Mouse (Mus musculus) midbrain, embryonic 11.5 days (tissue): ENCODE results near the gene Zfand2a. TPM values are rescaled to one million over a fixed set of nuclear protein-coding genes. Genes with fewer than 3 reads are reported as not detected.

Experiments
- ATAC-seq: fragments of 200-750 bp; cut with Nextera tagmentation; 2 replicates; pipeline ENCODE4 v1.8.0; 2017; ENCODE audit warnings: moderate TSS enrichment, moderate library complexity; ENCODE audit not compliant: low FRiP score
- DNase-seq: peaks from one replicate; pipeline ENCODE4 v3.0.0; 2015; ENCODE audit warnings: low spot score; ENCODE audit errors: missing footprints
- H3K27ac ChIP-seq: fragments of 300-500 bp; sonication (generic); 2 replicates; pipeline ENCODE4 v1.5.1; 2014; ENCODE audit warnings: low read depth, low read length
- H3K27me3 ChIP-seq: fragments of 300-500 bp; sonication (generic); 2 replicates; pipeline ENCODE4 v1.6.1; 2014; ENCODE audit warnings: mild to moderate bottlenecking, low read length, moderate library complexity, mixed read lengths; ENCODE audit not compliant: control insufficient read depth, insufficient read depth
- H3K36me3 ChIP-seq: fragments of 300-500 bp; sonication (generic); 2 replicates; pipeline ENCODE4 v1.6.1; 2014; ENCODE audit warnings: mild to moderate bottlenecking, low read length, moderate library complexity, mixed read lengths; ENCODE audit not compliant: control insufficient read depth, insufficient read depth
- H3K4me1 ChIP-seq: fragments of 300-500 bp; sonication (generic); 2 replicates; pipeline ENCODE4 v1.6.1; 2014; ENCODE audit warnings: low read length; ENCODE audit not compliant: control insufficient read depth, insufficient read depth
- H3K4me2 ChIP-seq: fragments of 300-500 bp; sonication (generic); 2 replicates; pipeline ENCODE4 v1.6.1; 2014; ENCODE audit warnings: mild to moderate bottlenecking, moderate library complexity
- H3K4me3 ChIP-seq: fragments of 300-500 bp; sonication (generic); 2 replicates; pipeline ENCODE4 v1.5.1; 2014; ENCODE audit warnings: low read depth, low read length
- H3K9ac ChIP-seq: fragments of 300-500 bp; sonication (generic); 2 replicates; pipeline ENCODE4 v1.6.1; 2014; ENCODE audit warnings: low read length
- H3K9me3 ChIP-seq: fragments of 300-500 bp; sonication (generic); 2 replicates; pipeline ENCODE4 v1.6.1; 2016; ENCODE audit warnings: low read length; ENCODE audit not compliant: control insufficient read depth
- WGBS: fragments of 180-500 bp; shearing (Covaris S2); extraction: QIAGEN DNeasy Blood & Tissue Kit; methylation state at CpG from one replicate; pipeline ENCODE4 v1.1.7; 2014; 5-methylcytosine and 5-hydroxymethylcytosine counted together
- polyA plus RNA-seq: library from polyadenylated mRNA; unstranded; fragments of >200 nt; fragmentation: Nextera tagmentation; extraction: Ambion mirVana; gene quantifications from 2 replicates; pipeline ENCODE4 v1.2.1, GENCODE M21; 2014

Gene Zfand2a
- polyA plus RNA-seq, 1 experiment from 2014 or later: 6.9 TPM

DNA sequence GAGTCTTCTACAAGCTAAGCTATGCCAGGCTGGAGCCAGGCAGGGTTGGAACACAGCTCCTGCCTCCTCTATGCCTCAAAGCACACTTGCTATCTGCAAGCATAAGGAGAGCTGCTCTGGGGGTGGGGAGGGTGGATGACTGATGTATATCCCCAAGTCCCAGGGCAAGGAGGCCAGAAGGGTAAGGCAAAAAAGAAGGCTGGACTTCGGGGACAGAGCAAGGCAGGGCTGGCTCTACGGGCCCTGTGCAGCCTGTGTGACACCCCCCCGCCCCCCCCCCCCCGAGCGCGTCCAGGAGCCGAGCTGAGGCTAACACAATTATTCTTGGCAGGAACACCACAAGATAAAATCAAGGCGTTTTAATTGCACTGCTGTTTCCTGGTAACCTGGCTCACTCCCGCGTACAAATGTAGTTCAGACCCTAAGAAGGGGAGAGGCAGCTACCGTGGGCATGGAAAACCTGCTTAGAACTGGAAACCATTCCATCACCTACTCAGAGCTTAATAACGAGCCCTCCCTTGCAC, 54.5 kb downstream of the Zfand2a start:
- H3K27ac ChIP-seq: no peak overlapping the region
- no peak overlapping the region for H3K4me3 ChIP-seq
- 72% methylated on average over 12 of the region's 12 CpGs for WGBS
- H3K36me3 ChIP-seq: no peaks in the 10 kb centered on the region
- H3K27me3 ChIP-seq: no peaks in the 10 kb centered on the region
- peaks cover 9% of the 10 kb centered on the region for H3K4me1 ChIP-seq
- no peaks in the 10 kb centered on the region for H3K9me3 ChIP-seq
- no peak overlapping the region for H3K4me2 ChIP-seq
- ATAC-seq (no peak), DNase-seq (no peak)
- no peak overlapping the region for H3K9ac ChIP-seq

- no peak for DNase-seq
- WGBS: 90% methylated on average over 9 of the region's 9 CpGs
- ATAC-seq: no peak
Measured at GRCm38 (mm10) chr5:139427989-139428388, 56.4 kb downstream of the Zfand2a start.

GRCm38 (mm10) chr5:139427001-139427400, 57.3 kb downstream of the Zfand2a start:
- DNase-seq: no peak
- WGBS: 87% methylated on average over 9 of the region's 9 CpGs
- H3K4me3 ChIP-seq: no peak overlapping the region
- no peak for ATAC-seq
- H3K27me3 ChIP-seq: no peaks in the 10 kb centered on the region
- H3K36me3 ChIP-seq: no peaks in the 10 kb centered on the region
- H3K4me2 ChIP-seq: no peak overlapping the region
- peaks cover 4% of the 10 kb centered on the region for H3K4me1 ChIP-seq
- H3K9ac ChIP-seq: no peak overlapping the region
- no peaks in the 10 kb centered on the region for H3K9me3 ChIP-seq
- H3K27ac ChIP-seq: no peak overlapping the region

More at GRCm38 (mm10) chr5:139427989-139428388, 56.4 kb downstream of the Zfand2a start:
- H3K4me3 ChIP-seq: no peak overlapping the region
- H3K27ac ChIP-seq: no peak overlapping the region
- H3K4me1 ChIP-seq: peaks cover 2% of the 10 kb centered on the region
- no peak overlapping the region for H3K4me2 ChIP-seq
- no peaks in the 10 kb centered on the region for H3K36me3 ChIP-seq
- H3K9ac ChIP-seq: no peak overlapping the region
- H3K9me3 ChIP-seq: no peaks in the 10 kb centered on the region
- H3K27me3 ChIP-seq: no peaks in the 10 kb centered on the region

GRCm38 (mm10) chr5:139425198-139425597, 59.2 kb downstream of the Zfand2a start:
- ATAC-seq (no peak), DNase-seq (no peak)
- Histone ChIP-seq H3K27me3 (no peaks in the 10 kb centered on the region), H3K27ac (no peak overlapping the region), H3K9me3 (no peaks in the 10 kb centered on the region), H3K4me3 (no peak overlapping the region), H3K36me3 (no peaks in the 10 kb centered on the region), H3K9ac (no peak overlapping the region), H3K4me2 (no peak overlapping the region), H3K4me1 (peaks cover 4% of the 10 kb centered on the region)
- WGBS: 91% methylated on average over 9 of the region's 9 CpGs

DNA sequence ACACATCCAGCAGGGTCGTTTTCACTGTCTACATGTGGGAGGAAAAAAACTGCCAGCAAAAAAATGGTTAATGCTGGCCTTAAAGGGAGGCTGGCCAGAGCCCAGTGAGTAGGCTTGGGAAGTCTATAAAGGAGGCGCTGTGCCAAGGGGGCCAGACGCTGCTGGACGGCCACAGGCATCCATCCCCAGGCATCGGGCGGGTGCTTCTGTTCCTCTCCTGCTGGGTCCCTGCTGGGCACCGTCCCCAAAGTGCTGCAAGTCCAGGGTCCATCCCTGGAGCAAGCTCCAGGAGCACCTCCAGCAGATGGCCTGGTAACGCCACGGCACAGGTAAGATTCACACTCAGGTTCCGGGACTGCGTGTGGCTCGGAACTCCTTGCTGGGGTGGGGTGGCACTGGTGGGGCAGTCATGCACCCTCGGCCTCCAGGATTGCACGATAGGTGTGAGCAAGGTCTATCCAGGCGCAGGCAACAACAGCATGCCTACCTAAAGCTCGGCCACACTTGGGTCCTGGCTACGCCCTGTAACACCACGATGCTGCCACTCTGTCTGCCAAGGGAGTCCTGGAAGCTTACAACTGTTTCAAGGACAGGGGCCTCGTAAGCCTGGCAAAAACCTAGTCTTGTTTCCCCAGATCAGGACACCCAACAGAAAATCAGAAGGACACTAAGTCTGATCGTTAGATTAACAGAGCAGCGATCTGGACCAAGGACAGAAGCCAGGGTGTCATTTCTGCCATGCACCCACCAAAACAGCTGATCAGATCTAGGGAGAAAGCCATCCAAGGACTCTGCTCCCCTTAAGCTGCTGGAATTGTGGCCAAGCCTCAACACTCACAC, 61.1 kb downstream of the Zfand2a start, which contains the start of gene Gper1:
TSS of gene Gper1 (plus strand) at position 126 of the 840 bp plus-strand sequence.
- Histone ChIP-seq H3K9ac (no peak within 1 kb of the TSS; the same call in 1 of the 2 replicates), H3K36me3 (no peaks in the 10 kb centered on the region), H3K9me3 (no peaks in the 10 kb centered on the region), H3K4me2 (no peak within 1 kb of the TSS), H3K4me3 (no peak within 1 kb of the TSS), H3K4me1 (peaks cover 13% of the 10 kb centered on the region), H3K27me3 (no peaks in the 10 kb centered on the region), H3K27ac (no peak within 1 kb of the TSS)
- 61% methylated on average over 21 of the region's 21 CpGs for WGBS
- ATAC-seq (no peak), DNase-seq (no peak)

Other genes with a start within 250 kb of the Zfand2a start
- 118 and 123 TPM in 2 replicates for gene Get4, start 232.2 kb downstream of the Zfand2a start, polyA plus RNA-seq
- gene Adap1, start 158.9 kb downstream of the Zfand2a start, polyA plus RNA-seq: 2.4 TPM in 2 replicates
- gene Cox19, start 133.1 kb downstream of the Zfand2a start, polyA plus RNA-seq: 124 and 133 TPM in 2 replicates
- gene Cyp2w1, start 131.9 kb downstream of the Zfand2a start, polyA plus RNA-seq: not detected in 2 replicates
- gene Gpr146, start 106.9 kb downstream of the Zfand2a start, polyA plus RNA-seq: 1.5 and 2.7 TPM in 2 replicates
- 0.12 and 0.29 TPM in 2 replicates for gene C130050O18Rik, start 79.3 kb downstream of the Zfand2a start, polyA plus RNA-seq
- gene Gper1, start 61.4 kb downstream of the Zfand2a start, polyA plus RNA-seq: 1.9 and 2.5 TPM in 2 replicates
- 33.5 and 34.1 TPM in 2 replicates for gene 3110082I17Rik, start 24.0 kb downstream of the Zfand2a start, polyA plus RNA-seq
- gene Uncx, start 58.9 kb upstream of the Zfand2a start, polyA plus RNA-seq: 41.8 and 46.4 TPM in 2 replicates